ENCODE assay signal across 8 mouse cellular contexts in genomic region chr12:84100604-84101492, GRCm38 (mm10). TPM values are rescaled to one million over a fixed set of nuclear protein-coding genes. Genes with fewer than 3 reads are reported as not detected.
DNase-seq lines count a peak whose midpoint lies in the region; ATAC-seq and TF ChIP-seq lines count a peak whose summit lies in the region.
"Not testable (repeated sequence)": the region's sequence is repeated elsewhere in the genome, so short reads cannot be mapped to it uniquely, and the experiment has no call there.

Gene Acot6, plus strand, starts transcription at chr12:84100654.

- H3K9me3 ChIP-seq in hindbrain, embryonic 11.5 days (ENCODE audit: control insufficient read depth, low read length); lung, embryonic 14.5 days (ENCODE audit: low read depth, low read length); neural tube, embryonic 14.5 days (ENCODE audit: control insufficient read depth, low read length): not testable (repeated sequence)

- H3K4me2 ChIP-seq in hindbrain, embryonic 11.5 days (replicated peaks; ENCODE audit: low read depth, low read length): peak within 1 kb of the TSS; percentile 57
- peak within 1 kb of the TSS; percentile 78 for H3K4me2 ChIP-seq in lung, embryonic 14.5 days
- peak within 1 kb of the TSS; percentile 60 for H3K4me2 ChIP-seq in neural tube, embryonic 14.5 days (ENCODE audit: low read depth, low read length)

- under 1% methylated on average over 25 of the region's 80 CpGs for WGBS in hindbrain, embryonic 11.5 days
- under 1% methylated on average over 70 of the region's 80 CpGs for WGBS in lung, embryonic 14.5 days
- WGBS in neural tube, embryonic 14.5 days: under 1% methylated on average over 53 of the region's 80 CpGs

- not testable (repeated sequence) for TF ChIP-seq CTCF in lung, embryonic 14.5 days (IDR thresholded peaks at IDR 0.05; ENCODE audit: low read depth)

- H3K4me1 ChIP-seq in hindbrain, embryonic 11.5 days (replicated peaks; ENCODE audit: control insufficient read depth, insufficient read depth, low read length); lung, embryonic 14.5 days (ENCODE audit: insufficient read depth); neural tube, embryonic 14.5 days (ENCODE audit: control insufficient read depth, insufficient read depth, low read length): not testable (repeated sequence)

- peak within 1 kb of the TSS; percentile 36 for H3K4me3 ChIP-seq in hindbrain, embryonic 11.5 days (ENCODE audit: low read depth, low read length)
- H3K4me3 ChIP-seq in lung, embryonic 14.5 days (ENCODE audit: low read depth, low read length): peak within 1 kb of the TSS; percentile 50
- H3K4me3 ChIP-seq in neural tube, embryonic 14.5 days (ENCODE audit: low read depth, low read length): peak within 1 kb of the TSS; percentile 45

- peak; percentile 54; the same call in 1 of the 2 replicates for ATAC-seq in hindbrain, embryonic 11.5 days (ENCODE audit: low FRiP score)
- peak; percentile 89 for ATAC-seq in lung, embryonic 14.5 days (ENCODE audit: insufficient read depth)
- ATAC-seq in neural tube, embryonic 14.5 days (ENCODE audit: low read depth): peak; percentile 75; the same call in 1 of the 2 replicates

- H3K27ac ChIP-seq in hindbrain, embryonic 11.5 days (ENCODE audit: low read depth, low read length); neural tube, embryonic 14.5 days (ENCODE audit: low read depth, low read length): not testable (repeated sequence)
- 0 out of 2 replicates have a peak within 1 kb of the TSS, but pooled peaks have one; percentile 18 for H3K27ac ChIP-seq in lung, embryonic 14.5 days (ENCODE audit: low read depth)

- H3K36me3 ChIP-seq in hindbrain, embryonic 11.5 days (ENCODE audit: control insufficient read depth, insufficient read depth, low read length); lung, embryonic 14.5 days (ENCODE audit: insufficient read depth); neural tube, embryonic 14.5 days (ENCODE audit: control insufficient read depth, insufficient read depth, low read length): not testable (repeated sequence)

- peak; percentile 51 for DNase-seq in MEL-GATA-1-ER (ENCODE audit: extremely low read depth, low read depth)
- peak; percentile 52 to 60 for DNase-seq in cerebellum, postnatal 14 days
- DNase-seq in frontal cortex, postnatal 14 days (ENCODE audit: low spot score in 2 of 2): peak; percentile 13 to 14
- DNase-seq in hindbrain, embryonic 11.5 days (ENCODE audit: low spot score): peak; percentile 64
- DNase-seq in layer of hippocampus, adult 9-10 months (ENCODE audit: low spot score): peak; percentile 4
- peak; percentile 77 for DNase-seq in lung, embryonic 14.5 days
- peak; percentile 46 for DNase-seq in testis, postnatal 14 days (ENCODE audit: low spot score)

- peak within 1 kb of the TSS; percentile 45 for H3K9ac ChIP-seq in hindbrain, embryonic 11.5 days (ENCODE audit: low read depth, low read length)
- peak within 1 kb of the TSS; percentile 65 for H3K9ac ChIP-seq in lung, embryonic 14.5 days
- peak within 1 kb of the TSS; percentile 57 for H3K9ac ChIP-seq in neural tube, embryonic 14.5 days (replicated peaks; ENCODE audit: low read depth, low read length)

- H3K27me3 ChIP-seq in hindbrain, embryonic 11.5 days (ENCODE audit: control insufficient read depth, insufficient read depth, low read length); lung, embryonic 14.5 days (ENCODE audit: insufficient read depth, low read length); neural tube, embryonic 14.5 days (ENCODE audit: control insufficient read depth, insufficient read depth, low read length): not testable (repeated sequence)

RNA-seq across cellular contexts. Expression of gene Acot6, which starts in this region (rescaled TPM):
- polyA plus RNA-seq in hindbrain, embryonic 11.5 days (2014; fragmentation: Nextera tagmentation; extraction: Ambion mirVana): 0.76 and 0.91 TPM in 2 replicates
- 1.8 and 2.3 TPM in 2 replicates for polyA plus RNA-seq in lung, embryonic 14.5 days (2014; fragmentation: Nextera tagmentation; extraction: Ambion mirVana)
- polyA plus RNA-seq in neural tube, embryonic 14.5 days (2014; fragmentation: Nextera tagmentation; extraction: Ambion mirVana): 1.3 and 1.9 TPM in 2 replicates

Comparison
In these comparisons a context has a peak if more than half of its experiments do, and no peak if none do; other contexts are left out.
1. Peak in DNase-seq, ATAC-seq, H3K4me3 ChIP-seq, H3K9ac ChIP-seq and H3K4me2 ChIP-seq in hindbrain, embryonic 11.5 days; RNA of the gene not detected or under 1 TPM.
2. DNase-seq: peak in every context shown above with its lines; median percentile 77 in lung, embryonic 14.5 days; 64 in hindbrain, embryonic 11.5 days; 56 in cerebellum, postnatal 14 days; 51 in MEL-GATA-1-ER; 46 in testis, postnatal 14 days; 14 in frontal cortex, postnatal 14 days; 4 in layer of hippocampus, adult 9-10 months.